Mouse (Mus musculus): ENCODE results near the gene N4bp2.

- TF ChIP-seq CTCF (IDR thresholded peaks at IDR 0.05; ENCODE audit: borderline replicate concordance, control insufficient read depth, extremely low read depth, insufficient read depth, low read length, poor library complexity) = no peak
- no peak for TF ChIP-seq POLR2A (IDR thresholded peaks at IDR 0.05; ENCODE audit: control insufficient read depth, extremely low read depth, insufficient read depth, low read length, poor library complexity)
Measured at GRCm38 (mm10) chr5:65739366-65739765, 24.0 kb upstream of the N4bp2 start.
